8 mouse cellular contexts compared by ENCODE assay signal in the genomic region with DNA sequence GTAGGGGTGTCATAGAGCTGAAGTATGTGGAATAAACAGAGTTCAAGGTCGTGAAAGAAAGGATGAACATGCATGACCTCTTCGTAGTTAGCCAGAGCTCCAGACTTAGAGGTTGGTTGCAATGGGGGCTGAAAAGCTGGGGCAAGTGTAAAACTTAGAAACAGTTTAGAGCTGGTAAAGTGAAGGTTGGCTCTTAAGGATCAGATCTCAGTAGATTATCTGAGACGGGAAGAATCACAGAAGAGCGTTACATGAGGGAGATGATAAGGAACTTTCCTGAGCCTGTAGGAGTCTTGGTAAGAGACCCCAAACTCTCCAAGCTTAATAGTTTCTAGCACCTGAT. TPM values are rescaled to one million over a fixed set of nuclear protein-coding genes. Genes with fewer than 3 reads are reported as not detected.
DNase-seq lines count a peak whose midpoint lies in the region; ATAC-seq and TF ChIP-seq lines count a peak whose summit lies in the region.

No protein-coding gene starts in this region.

- TF ChIP-seq POLR2A in cerebellum, adult 2 months (IDR thresholded peaks at IDR 0.05; ENCODE audit: borderline replicate concordance, insufficient read depth, low read length) = no peak

- DNase-seq in cerebellum, adult 2 months = no peak
- DNase-seq in cerebellum, adult 11 months = no peak
- no peak for DNase-seq in neural tube, embryonic 11.5 days (ENCODE audit: low spot score)
- DNase-seq in neural tube, embryonic 10.5 days (ENCODE audit: extremely low spot score, low spot score) = no peak
- DNase-seq in liver, embryonic 11.5 days (ENCODE audit: low spot score) = no peak
- no peak for DNase-seq in stomach, postnatal 0 days (ENCODE audit: low spot score)
- DNase-seq in gastrocnemius, postnatal 4 days (ENCODE audit: low spot score in 2 of 2) = no peak

- H3K4me1 ChIP-seq in cerebellum, adult 2 months (ENCODE audit: control insufficient read depth, insufficient read depth, low read length) = peaks cover 31% of the 10 kb centered on the region
- peaks cover 35% of the 10 kb centered on the region for H3K4me1 ChIP-seq in neural tube, embryonic 11.5 days (ENCODE audit: control insufficient read depth, insufficient read depth, low read length)
- peaks cover 65% of the 10 kb centered on the region for H3K4me1 ChIP-seq in liver, embryonic 11.5 days (replicated peaks; ENCODE audit: control insufficient read depth, insufficient read depth, low read length)
- H3K4me1 ChIP-seq in stomach, postnatal 0 days (replicated peaks; ENCODE audit: control insufficient read depth, insufficient read depth) = peaks cover 12% of the 10 kb centered on the region

- no peaks in the 10 kb centered on the region for H3K36me3 ChIP-seq in neural tube, embryonic 11.5 days (ENCODE audit: control insufficient read depth, insufficient read depth, low read length)
- peaks cover 3% of the 10 kb centered on the region; the same call in 1 of the 2 replicates for H3K36me3 ChIP-seq in liver, embryonic 11.5 days (ENCODE audit: control insufficient read depth, insufficient read depth, low read length)
- no peaks in the 10 kb centered on the region; the same call in 1 of the 2 replicates for H3K36me3 ChIP-seq in stomach, postnatal 0 days (ENCODE audit: control insufficient read depth, insufficient read depth, low read length)

- H3K9me3 ChIP-seq in neural tube, embryonic 11.5 days (ENCODE audit: control insufficient read depth, low read length) = no peaks in the 10 kb centered on the region
- no peaks in the 10 kb centered on the region for H3K9me3 ChIP-seq in liver, embryonic 11.5 days (ENCODE audit: control insufficient read depth, low read length)
- no peaks in the 10 kb centered on the region for H3K9me3 ChIP-seq in stomach, postnatal 0 days (ENCODE audit: control insufficient read depth, low read length)

- H3K9ac ChIP-seq in neural tube, embryonic 11.5 days (ENCODE audit: low read length) = no peak overlapping the region
- H3K9ac ChIP-seq in liver, embryonic 11.5 days (ENCODE audit: low read depth, low read length) = peak overlapping the region; percentile 72
- H3K9ac ChIP-seq in stomach, postnatal 0 days (ENCODE audit: low read length) = no peak overlapping the region; the same call in 1 of the 2 replicates

- no peak for ATAC-seq in neural tube, embryonic 11.5 days (ENCODE audit: insufficient read depth, low FRiP score, low TSS enrichment)
- no peak for ATAC-seq in liver, embryonic 11.5 days (replicated peaks; ENCODE audit: low FRiP score)
- ATAC-seq in stomach, postnatal 0 days (ENCODE audit: low FRiP score, low TSS enrichment) = no peak
- ATAC-seq in cerebellum, adult (ENCODE audit: insufficient number of reproducible peaks, low FRiP score, low TSS enrichment) = no peak

- TF ChIP-seq EP300 in stomach, postnatal 0 days (optimal IDR thresholded peaks at IDR 0.05) = no peak

- H3K4me2 ChIP-seq in neural tube, embryonic 11.5 days (ENCODE audit: low read depth) = peak overlapping the region; percentile 84
- H3K4me2 ChIP-seq in liver, embryonic 11.5 days = peak overlapping the region; percentile 87
- H3K4me2 ChIP-seq in stomach, postnatal 0 days (replicated peaks; ENCODE audit: low read depth) = peak overlapping the region; percentile 88

- 8% methylated on average over 4 of the region's 4 CpGs for WGBS in cerebellum, adult 2 months
- 13% methylated on average over 4 of the region's 4 CpGs for WGBS in neural tube, embryonic 11.5 days
- 11% methylated on average over 4 of the region's 4 CpGs for whole genome bisulfite sequencing in liver, embryonic 11.5 days
- 4% methylated on average over 4 of the region's 4 CpGs for WGBS in stomach, postnatal 0 days

- peak overlapping the region; percentile 90 for H3K4me3 ChIP-seq in cerebellum, adult 2 months (replicated peaks; ENCODE audit: insufficient read depth, low read depth, low read length)
- H3K4me3 ChIP-seq in neural tube, embryonic 11.5 days (ENCODE audit: low read depth, low read length) = peak overlapping the region; percentile 60
- H3K4me3 ChIP-seq in liver, embryonic 11.5 days (ENCODE audit: low read depth, low read length) = peak overlapping the region; percentile 62
- H3K4me3 ChIP-seq in stomach, postnatal 0 days (ENCODE audit: low read depth, low read length) = peak overlapping the region; percentile 58

- no peaks in the 10 kb centered on the region for H3K27me3 ChIP-seq in cerebellum, adult 2 months (ENCODE audit: control insufficient read depth, insufficient read depth, low read length)
- no peaks in the 10 kb centered on the region for H3K27me3 ChIP-seq in neural tube, embryonic 11.5 days (ENCODE audit: control insufficient read depth, insufficient read depth, low read length)
- H3K27me3 ChIP-seq in liver, embryonic 11.5 days (replicated peaks; ENCODE audit: control insufficient read depth, insufficient read depth, low read length) = no peaks in the 10 kb centered on the region
- no peaks in the 10 kb centered on the region for H3K27me3 ChIP-seq in stomach, postnatal 0 days (ENCODE audit: control insufficient read depth, insufficient read depth, low read length)

- TF ChIP-seq CTCF in cerebellum, adult 2 months (IDR thresholded peaks at IDR 0.05; ENCODE audit: borderline replicate concordance, insufficient read depth, low read depth, low read length) = no peak
- no peak for TF ChIP-seq CTCF in stomach, postnatal 0 days (IDR thresholded peaks at IDR 0.05; ENCODE audit: low read depth)

- no peak overlapping the region; the same call in 1 of the 2 replicates for H3K27ac ChIP-seq in cerebellum, adult 2 months (ENCODE audit: insufficient read depth, low read length)
- peak overlapping the region; percentile 97; the same call in 1 of the 2 replicates for H3K27ac ChIP-seq in neural tube, embryonic 11.5 days (ENCODE audit: low read depth, low read length)
- peak overlapping the region; percentile 95 for H3K27ac ChIP-seq in liver, embryonic 11.5 days (ENCODE audit: low read depth, low read length)
- H3K27ac ChIP-seq in stomach, postnatal 0 days (replicated peaks) = peak overlapping the region; percentile 98

RNA-seq across cellular contexts. Expression of gene Cic, which starts 10.5 kb away (rescaled TPM):
- polyA plus RNA-seq in cerebellum, adult 2 months (2012; rRNA removed) = 121 and 124 TPM in 2 replicates
- polyA plus RNA-seq in neural tube, embryonic 11.5 days (2014; fragmentation: Nextera tagmentation; extraction: Ambion mirVana) = 30.4 and 38.2 TPM in 2 replicates
- polyA plus RNA-seq in liver, embryonic 11.5 days (2014; fragmentation: Nextera tagmentation; extraction: Ambion mirVana) = 21.6 and 25.2 TPM in 2 replicates
- 15.0 and 15.9 TPM in 2 replicates for polyA plus RNA-seq in stomach, postnatal 0 days (2015; fragmentation: Nextera tagmentation; extraction: Ambion mirVana)
- total RNA-seq in gastrocnemius, postnatal 4 days (2021) = 100 to 1,000 TPM; 107 to 113 TPM

RNA-seq across cellular contexts. Expression of gene Pafah1b3, which starts 19.8 kb away (rescaled TPM):
- polyA plus RNA-seq in cerebellum, adult 2 months (2012; rRNA removed) = 41.9 and 42.6 TPM in 2 replicates
- polyA plus RNA-seq in neural tube, embryonic 11.5 days (2014; fragmentation: Nextera tagmentation; extraction: Ambion mirVana) = 321 and 324 TPM in 2 replicates
- 104 and 106 TPM in 2 replicates for polyA plus RNA-seq in liver, embryonic 11.5 days (2014; fragmentation: Nextera tagmentation; extraction: Ambion mirVana)
- polyA plus RNA-seq in stomach, postnatal 0 days (2015; fragmentation: Nextera tagmentation; extraction: Ambion mirVana) = 125 and 126 TPM in 2 replicates
- 10 to 100 TPM; 27.1 to 33.1 TPM for total RNA-seq in gastrocnemius, postnatal 4 days (2021)

RNA-seq across cellular contexts. Expression of gene Prr19, which starts 23.2 kb away (rescaled TPM):
- 0.16 and 0.20 TPM in 2 replicates for polyA plus RNA-seq in cerebellum, adult 2 months (2012; rRNA removed)
- 0.32 and 1.0 TPM in 2 replicates for polyA plus RNA-seq in neural tube, embryonic 11.5 days (2014; fragmentation: Nextera tagmentation; extraction: Ambion mirVana)
- 0.32 and 0.68 TPM in 2 replicates for polyA plus RNA-seq in liver, embryonic 11.5 days (2014; fragmentation: Nextera tagmentation; extraction: Ambion mirVana)
- 0.07 TPM in 1 of 2 replicates, not detected in the other for polyA plus RNA-seq in stomach, postnatal 0 days (2015; fragmentation: Nextera tagmentation; extraction: Ambion mirVana)
- total RNA-seq in gastrocnemius, postnatal 4 days (2021) = not detected

RNA-seq across cellular contexts. Expression of gene Erf, which starts 27.4 kb away (rescaled TPM):
- 14.3 and 14.8 TPM in 2 replicates for polyA plus RNA-seq in cerebellum, adult 2 months (2012; rRNA removed)
- 16.2 and 16.7 TPM in 2 replicates for polyA plus RNA-seq in neural tube, embryonic 11.5 days (2014; fragmentation: Nextera tagmentation; extraction: Ambion mirVana)
- 13.8 and 16.4 TPM in 2 replicates for polyA plus RNA-seq in liver, embryonic 11.5 days (2014; fragmentation: Nextera tagmentation; extraction: Ambion mirVana)
- polyA plus RNA-seq in stomach, postnatal 0 days (2015; fragmentation: Nextera tagmentation; extraction: Ambion mirVana) = 8.1 and 8.8 TPM in 2 replicates
- 10 to 100 TPM; 32.7 to 34.6 TPM for total RNA-seq in gastrocnemius, postnatal 4 days (2021)

RNA-seq across cellular contexts. Expression of gene Tmem145, which starts 27.9 kb away (rescaled TPM):
- polyA plus RNA-seq in cerebellum, adult 2 months (2012; rRNA removed) = 226 and 246 TPM in 2 replicates
- 9.6 and 10.2 TPM in 2 replicates for polyA plus RNA-seq in neural tube, embryonic 11.5 days (2014; fragmentation: Nextera tagmentation; extraction: Ambion mirVana)
- polyA plus RNA-seq in liver, embryonic 11.5 days (2014; fragmentation: Nextera tagmentation; extraction: Ambion mirVana) = 0.16 and 0.32 TPM in 2 replicates
- 0.67 and 1.1 TPM in 2 replicates for polyA plus RNA-seq in stomach, postnatal 0 days (2015; fragmentation: Nextera tagmentation; extraction: Ambion mirVana)
- under 1 TPM; 0.23 to 0.29 TPM for total RNA-seq in gastrocnemius, postnatal 4 days (2021)
